ENCODE assay signal across 9 mouse cellular contexts in genomic region chr5:138262001-138262400, GRCm38 (mm10). TPM values are rescaled to one million over a fixed set of nuclear protein-coding genes. Genes with fewer than 3 reads are reported as not detected.
DNase-seq lines count a peak whose midpoint lies in the region; ATAC-seq and TF ChIP-seq lines count a peak whose summit lies in the region.
"Had no signal": no experiment of that assay in that cellular context is flagged by ENCODE, and none has a peak within 500 bp of the region (broad histone marks: within the 10 kb centered on the region; RNA-seq: fewer than 3 reads in every experiment).

No protein-coding gene starts in this region.

- H3K9me3 ChIP-seq in forebrain, embryonic 10.5 days = no peaks in the 10 kb centered on the region
- no peaks in the 10 kb centered on the region for H3K9me3 ChIP-seq in forebrain, postnatal 0 days (ENCODE audit: low read length)
- H3K9me3 ChIP-seq in lung, embryonic 14.5 days (ENCODE audit: low read depth, low read length) = no peaks in the 10 kb centered on the region
- H3K9me3 ChIP-seq in hindbrain, embryonic 15.5 days = no peaks in the 10 kb centered on the region
- H3K9me3 ChIP-seq in midbrain, embryonic 14.5 days (ENCODE audit: control insufficient read depth, low read length) = no peaks in the 10 kb centered on the region

- TF ChIP-seq POLR2A in lung, adult 2 months (IDR thresholded peaks at IDR 0.05; ENCODE audit: borderline replicate concordance, extremely low read depth, low read depth, low read length) = no peak

- no peak for TF ChIP-seq CTCF in forebrain, postnatal 0 days (IDR thresholded peaks at IDR 0.05; ENCODE audit: low read depth)
- TF ChIP-seq CTCF in lung, embryonic 14.5 days (IDR thresholded peaks at IDR 0.05; ENCODE audit: low read depth) = no peak
- TF ChIP-seq CTCF in lung, adult 2 months (IDR thresholded peaks at IDR 0.05; ENCODE audit: insufficient read depth, low read length) = no peak

- no peak for ATAC-seq in forebrain, postnatal 0 days
- ATAC-seq in lung, embryonic 14.5 days (ENCODE audit: insufficient read depth) = no peak
- no peak for ATAC-seq in hindbrain, embryonic 15.5 days (ENCODE audit: low FRiP score, low read depth)
- ATAC-seq in midbrain, embryonic 14.5 days (ENCODE audit: low FRiP score, low TSS enrichment) = no peak

- 74% methylated on average over 4 of the region's 4 CpGs for WGBS in forebrain, embryonic 10.5 days
- WGBS in forebrain, postnatal 0 days = 91% methylated on average over 4 of the region's 4 CpGs
- 68% methylated on average over 4 of the region's 4 CpGs for WGBS in lung, embryonic 14.5 days
- WGBS in lung, adult 2 months = 58% methylated on average over 4 of the region's 4 CpGs
- WGBS in hindbrain, embryonic 15.5 days = 86% methylated on average over 4 of the region's 4 CpGs
- WGBS in midbrain, embryonic 14.5 days = 87% methylated on average over 4 of the region's 4 CpGs

- H3K27ac ChIP-seq in forebrain, embryonic 10.5 days = no peak overlapping the region
- H3K27ac ChIP-seq in forebrain, postnatal 0 days (ENCODE audit: low read depth, low read length) = no peak overlapping the region
- no peak overlapping the region for H3K27ac ChIP-seq in lung, embryonic 14.5 days (ENCODE audit: low read depth)
- no peak overlapping the region for H3K27ac ChIP-seq in hindbrain, embryonic 15.5 days (replicated peaks)
- no peak overlapping the region for H3K27ac ChIP-seq in midbrain, embryonic 14.5 days (replicated peaks; ENCODE audit: low read depth, low read length)

- no peak for DNase-seq in forebrain, embryonic 10.5 days (ENCODE audit: extremely low spot score, low spot score)
- no peak for DNase-seq in forebrain, postnatal 0 days
- DNase-seq in lung, embryonic 14.5 days = no peak
- no peak for DNase-seq in lung, adult 2 months
- no peak for DNase-seq in midbrain, embryonic 14.5 days
- no peak for DNase-seq in testis, postnatal 14 days (ENCODE audit: low spot score)
- no peak for DNase-seq in right cerebral cortex, postnatal 25 days
- DNase-seq: kidney, adult 11 months had no signal

- H3K36me3 ChIP-seq in forebrain, embryonic 10.5 days (replicated peaks) = peaks cover 66% of the 10 kb centered on the region
- H3K36me3 ChIP-seq in forebrain, postnatal 0 days (ENCODE audit: insufficient read depth) = peaks cover 40% of the 10 kb centered on the region
- H3K36me3 ChIP-seq in lung, embryonic 14.5 days (ENCODE audit: insufficient read depth) = peaks cover 40% of the 10 kb centered on the region
- peaks cover 29% of the 10 kb centered on the region for H3K36me3 ChIP-seq in hindbrain, embryonic 15.5 days
- peaks cover 60% of the 10 kb centered on the region for H3K36me3 ChIP-seq in midbrain, embryonic 14.5 days (ENCODE audit: control insufficient read depth, insufficient read depth, low read length)

- H3K4me2 ChIP-seq in forebrain, postnatal 0 days (ENCODE audit: low read depth) = no peak overlapping the region
- H3K4me2 ChIP-seq in lung, embryonic 14.5 days = 0 out of 2 replicates have a peak overlapping the region, but pooled peaks have one; percentile 20
- H3K4me2 ChIP-seq in hindbrain, embryonic 15.5 days = peak overlapping the region; percentile 94; the same call in 1 of the 2 replicates
- H3K4me2 ChIP-seq in midbrain, embryonic 14.5 days (ENCODE audit: low read length) = peak overlapping the region; percentile 98

- no peaks in the 10 kb centered on the region for H3K27me3 ChIP-seq in forebrain, embryonic 10.5 days (ENCODE audit: poor library complexity, severe bottlenecking)
- no peaks in the 10 kb centered on the region for H3K27me3 ChIP-seq in forebrain, postnatal 0 days (ENCODE audit: insufficient read depth, low read length)
- no peaks in the 10 kb centered on the region for H3K27me3 ChIP-seq in lung, embryonic 14.5 days (ENCODE audit: insufficient read depth, low read length)
- no peaks in the 10 kb centered on the region for H3K27me3 ChIP-seq in hindbrain, embryonic 15.5 days
- H3K27me3 ChIP-seq in midbrain, embryonic 14.5 days (ENCODE audit: control insufficient read depth, insufficient read depth, low read length) = no peaks in the 10 kb centered on the region

- no peak overlapping the region for H3K9ac ChIP-seq in forebrain, postnatal 0 days
- no peak overlapping the region for H3K9ac ChIP-seq in lung, embryonic 14.5 days
- H3K9ac ChIP-seq in hindbrain, embryonic 15.5 days = no peak overlapping the region
- H3K9ac ChIP-seq in midbrain, embryonic 14.5 days (replicated peaks; ENCODE audit: low read length) = peak overlapping the region; percentile 34; the same call in 1 of the 2 replicates

- H3K4me3 ChIP-seq in forebrain, embryonic 10.5 days = peak overlapping the region; percentile 99; the same call in 1 of the 2 replicates
- H3K4me3 ChIP-seq in forebrain, postnatal 0 days (ENCODE audit: low read depth, low read length) = no peak overlapping the region
- no peak overlapping the region for H3K4me3 ChIP-seq in lung, embryonic 14.5 days (ENCODE audit: low read depth, low read length)
- H3K4me3 ChIP-seq in lung, adult 2 months (replicated peaks; ENCODE audit: extremely low read depth, low read depth, low read length) = no peak overlapping the region
- no peak overlapping the region; the same call in 1 of the 2 replicates for H3K4me3 ChIP-seq in hindbrain, embryonic 15.5 days
- H3K4me3 ChIP-seq in midbrain, embryonic 14.5 days (replicated peaks; ENCODE audit: low read depth, low read length) = peak overlapping the region; percentile 94; the same call in 1 of the 2 replicates

- peaks cover 30% of the 10 kb centered on the region for H3K4me1 ChIP-seq in forebrain, embryonic 10.5 days
- H3K4me1 ChIP-seq in forebrain, postnatal 0 days (ENCODE audit: insufficient read depth) = peaks cover 14% of the 10 kb centered on the region
- H3K4me1 ChIP-seq in lung, embryonic 14.5 days (ENCODE audit: insufficient read depth) = peaks cover 7% of the 10 kb centered on the region
- peaks cover 12% of the 10 kb centered on the region for H3K4me1 ChIP-seq in lung, adult 2 months (ENCODE audit: control insufficient read depth, insufficient read depth, low read length)
- H3K4me1 ChIP-seq in hindbrain, embryonic 15.5 days (replicated peaks) = peaks cover 30% of the 10 kb centered on the region
- H3K4me1 ChIP-seq in midbrain, embryonic 14.5 days (ENCODE audit: control insufficient read depth, insufficient read depth, low read length) = peaks cover 19% of the 10 kb centered on the region

RNA-seq across cellular contexts. Expression of gene BC037034, which starts 1.8 kb away (rescaled TPM):
- 5.3 and 5.5 TPM in 2 replicates for polyA plus RNA-seq in forebrain, embryonic 10.5 days (2016; fragmentation: Nextera tagmentation; extraction: Ambion mirVana)
- total RNA-seq in forebrain, postnatal 0 days (2014; rRNA removed) = 59.6 and 61.3 TPM in 2 replicates
- 14.2 and 16.1 TPM in 2 replicates for polyA plus RNA-seq in forebrain, postnatal 0 days (2015; fragmentation: Nextera tagmentation; extraction: Ambion mirVana)
- 5.5 and 6.6 TPM in 2 replicates for polyA plus RNA-seq in lung, embryonic 14.5 days (2014; fragmentation: Nextera tagmentation; extraction: Ambion mirVana)
- polyA plus RNA-seq in lung, adult 2 months (2012; rRNA removed) = 49.4 and 50.8 TPM in 2 replicates
- 17.1 and 21.1 TPM in 2 replicates for polyA plus RNA-seq in hindbrain, embryonic 15.5 days (2015; fragmentation: Nextera tagmentation; extraction: Ambion mirVana)
- polyA plus RNA-seq in midbrain, embryonic 14.5 days (2014; fragmentation: Nextera tagmentation; extraction: Ambion mirVana) = 15.0 and 20.2 TPM in 2 replicates

RNA-seq across cellular contexts. Expression of gene Lamtor4, which starts 6.7 kb away (rescaled TPM):
- polyA plus RNA-seq in forebrain, embryonic 10.5 days (2016; fragmentation: Nextera tagmentation; extraction: Ambion mirVana) = 38.9 and 41.5 TPM in 2 replicates
- 57.2 and 91.8 TPM in 2 replicates for total RNA-seq in forebrain, postnatal 0 days (2014; rRNA removed)
- polyA plus RNA-seq in forebrain, postnatal 0 days (2015; fragmentation: Nextera tagmentation; extraction: Ambion mirVana) = 90.9 and 112 TPM in 2 replicates
- polyA plus RNA-seq in lung, embryonic 14.5 days (2014; fragmentation: Nextera tagmentation; extraction: Ambion mirVana) = 44.2 and 46.0 TPM in 2 replicates
- 131 and 156 TPM in 2 replicates for polyA plus RNA-seq in lung, adult 2 months (2012; rRNA removed)
- 108 and 111 TPM in 2 replicates for polyA plus RNA-seq in hindbrain, embryonic 15.5 days (2015; fragmentation: Nextera tagmentation; extraction: Ambion mirVana)
- 71.5 and 90.0 TPM in 2 replicates for polyA plus RNA-seq in midbrain, embryonic 14.5 days (2014; fragmentation: Nextera tagmentation; extraction: Ambion mirVana)

RNA-seq across cellular contexts. Expression of gene Gal3st4, which starts 10.6 kb away (rescaled TPM):
- 3.1 and 3.9 TPM in 2 replicates for polyA plus RNA-seq in forebrain, embryonic 10.5 days (2016; fragmentation: Nextera tagmentation; extraction: Ambion mirVana)
- 0.23 and 0.57 TPM in 2 replicates for total RNA-seq in forebrain, postnatal 0 days (2014; rRNA removed)
- 1.1 and 1.5 TPM in 2 replicates for polyA plus RNA-seq in forebrain, postnatal 0 days (2015; fragmentation: Nextera tagmentation; extraction: Ambion mirVana)
- 0.78 and 1.6 TPM in 2 replicates for polyA plus RNA-seq in lung, embryonic 14.5 days (2014; fragmentation: Nextera tagmentation; extraction: Ambion mirVana)
- 0.74 and 1.5 TPM in 2 replicates for polyA plus RNA-seq in lung, adult 2 months (2012; rRNA removed)
- 2.2 and 2.6 TPM in 2 replicates for polyA plus RNA-seq in hindbrain, embryonic 15.5 days (2015; fragmentation: Nextera tagmentation; extraction: Ambion mirVana)
- 1.4 and 2.0 TPM in 2 replicates for polyA plus RNA-seq in midbrain, embryonic 14.5 days (2014; fragmentation: Nextera tagmentation; extraction: Ambion mirVana)

RNA-seq across cellular contexts. Expression of gene Gm43720, which starts 17.8 kb away (rescaled TPM):
- polyA plus RNA-seq in forebrain, embryonic 10.5 days (2016; fragmentation: Nextera tagmentation; extraction: Ambion mirVana) = 0.09 TPM in 2 replicates
- total RNA-seq in forebrain, postnatal 0 days (2014; rRNA removed) = 0.31 and 0.33 TPM in 2 replicates
- 0.04 TPM in 1 of 2 replicates, not detected in the other for polyA plus RNA-seq in forebrain, postnatal 0 days (2015; fragmentation: Nextera tagmentation; extraction: Ambion mirVana)
- polyA plus RNA-seq in lung, embryonic 14.5 days (2014; fragmentation: Nextera tagmentation; extraction: Ambion mirVana) = 0.12 TPM in 1 of 2 replicates, not detected in the other
- 0.01 TPM in 1 of 2 replicates, not detected in the other for polyA plus RNA-seq in lung, adult 2 months (2012; rRNA removed)
- 0.17 and 0.19 TPM in 2 replicates for polyA plus RNA-seq in hindbrain, embryonic 15.5 days (2015; fragmentation: Nextera tagmentation; extraction: Ambion mirVana)
- 0.19 TPM in 1 of 2 replicates, not detected in the other for polyA plus RNA-seq in midbrain, embryonic 14.5 days (2014; fragmentation: Nextera tagmentation; extraction: Ambion mirVana)

RNA-seq across cellular contexts. Expression of gene Gpc2, which starts 17.8 kb away (rescaled TPM):
- 34.8 and 36.7 TPM in 2 replicates for polyA plus RNA-seq in forebrain, embryonic 10.5 days (2016; fragmentation: Nextera tagmentation; extraction: Ambion mirVana)
- 145 and 170 TPM in 2 replicates for total RNA-seq in forebrain, postnatal 0 days (2014; rRNA removed)
- 54.2 and 62.0 TPM in 2 replicates for polyA plus RNA-seq in forebrain, postnatal 0 days (2015; fragmentation: Nextera tagmentation; extraction: Ambion mirVana)
- 4.3 and 4.7 TPM in 2 replicates for polyA plus RNA-seq in lung, embryonic 14.5 days (2014; fragmentation: Nextera tagmentation; extraction: Ambion mirVana)
- polyA plus RNA-seq in lung, adult 2 months (2012; rRNA removed) = 4.1 and 6.5 TPM in 2 replicates
- polyA plus RNA-seq in hindbrain, embryonic 15.5 days (2015; fragmentation: Nextera tagmentation; extraction: Ambion mirVana) = 147 and 149 TPM in 2 replicates
- polyA plus RNA-seq in midbrain, embryonic 14.5 days (2014; fragmentation: Nextera tagmentation; extraction: Ambion mirVana) = 37.3 and 59.5 TPM in 2 replicates

Comparison
In these comparisons a context has a peak if more than half of its experiments do, and no peak if none do; other contexts are left out.
1. H3K4me3 ChIP-seq: peak in forebrain, embryonic 10.5 days (single experiment) and midbrain, embryonic 14.5 days (single experiment); none in forebrain, postnatal 0 days (single experiment), lung, embryonic 14.5 days (single experiment), lung, adult 2 months (single experiment) and hindbrain, embryonic 15.5 days (single experiment).